Comparison of ENCODE assay signal across 8 mouse cellular contexts in genomic region chr2:179977344-179978025, GRCm38 (mm10). TPM values are rescaled to one million over a fixed set of nuclear protein-coding genes. Genes with fewer than 3 reads are reported as not detected.
DNase-seq lines count a peak whose midpoint lies in the region; ATAC-seq and TF ChIP-seq lines count a peak whose summit lies in the region.

No protein-coding gene starts in this region.

- TF ChIP-seq CTCF in cortical plate, adult 2 months (IDR thresholded peaks at IDR 0.05; ENCODE audit: extremely low read depth, insufficient read depth, low read length), result no peak

- no peak for ATAC-seq in intestine, embryonic 14.5 days (replicated peaks; ENCODE audit: low FRiP score, low TSS enrichment, low read depth)
- ATAC-seq in neural tube, embryonic 11.5 days (ENCODE audit: insufficient read depth, low FRiP score, low TSS enrichment), result no peak

- DNase-seq in layer of hippocampus, adult 11-12 months (ENCODE audit: low spot score), result peak; percentile 48
- DNase-seq in layer of hippocampus, adult 9-10 months (ENCODE audit: low spot score), result no peak
- DNase-seq in ES-E14 (ENCODE audit: low read depth, low spot score), result no peak
- DNase-seq in intestine, embryonic 14.5 days (ENCODE audit: low spot score), result peak; percentile 57
- DNase-seq in neural tube, embryonic 11.5 days (ENCODE audit: low spot score), result peak; percentile 28
- DNase-seq in spleen, postnatal 10 days (ENCODE audit: low spot score in 2 of 2), result no peak
- DNase-seq in gastrocnemius, postnatal 4 days (ENCODE audit: low spot score in 2 of 2), result no peak

- H3K4me2 ChIP-seq in intestine, embryonic 14.5 days (ENCODE audit: low read length), result peak overlapping the region; percentile 63
- H3K4me2 ChIP-seq in neural tube, embryonic 11.5 days (ENCODE audit: low read depth), result peak overlapping the region; percentile 58

- peaks cover 1 to 10% of the 10 kb centered on the region in 2 experiments; a peak in 3 of 4 replicates for H3K4me1 ChIP-seq in ES-E14 (ENCODE audit: control insufficient read depth in 2 of 2, insufficient read depth in 2 of 2, low read length in 2 of 2, poor library complexity in 1 of 2)
- peaks cover 14% of the 10 kb centered on the region for H3K4me1 ChIP-seq in cortical plate, adult 2 months (ENCODE audit: control insufficient read depth, insufficient read depth, low read length)
- peaks cover 22% of the 10 kb centered on the region for H3K4me1 ChIP-seq in intestine, embryonic 14.5 days (replicated peaks; ENCODE audit: control insufficient read depth, insufficient read depth, low read length)
- H3K4me1 ChIP-seq in neural tube, embryonic 11.5 days (ENCODE audit: control insufficient read depth, insufficient read depth, low read length), result peaks cover 23% of the 10 kb centered on the region

- no peaks in the 10 kb centered on the region for H3K27me3 ChIP-seq in intestine, embryonic 14.5 days (replicated peaks; ENCODE audit: control insufficient read depth, insufficient read depth, low read length)
- H3K27me3 ChIP-seq in neural tube, embryonic 11.5 days (ENCODE audit: control insufficient read depth, insufficient read depth, low read length), result no peaks in the 10 kb centered on the region

- peak overlapping the region; percentile 67 to 80 for H3K4me3 ChIP-seq in ES-E14 (ENCODE audit: insufficient read depth in 1 of 2, low read depth in 1 of 2, low read length in 2 of 2, poor library complexity in 1 of 2, severe bottlenecking in 1 of 2)
- H3K4me3 ChIP-seq in cortical plate, adult 2 months (ENCODE audit: insufficient read depth, low read length), result peak overlapping the region; percentile 86
- H3K4me3 ChIP-seq in intestine, embryonic 14.5 days (ENCODE audit: low read depth, low read length), result peak overlapping the region; percentile 75
- peak overlapping the region; percentile 89 for H3K4me3 ChIP-seq in neural tube, embryonic 11.5 days (ENCODE audit: low read depth, low read length)

- no peak for TF ChIP-seq POLR2A in cortical plate, adult 2 months (IDR thresholded peaks at IDR 0.05; ENCODE audit: extremely low read depth, insufficient read depth, low read length)

- H3K9ac ChIP-seq in ES-E14 (ENCODE audit: insufficient read depth, low read depth, low read length, poor library complexity, severe bottlenecking), result peak overlapping the region; percentile 77; the same call in 1 of the 2 replicates
- H3K9ac ChIP-seq in intestine, embryonic 14.5 days (ENCODE audit: low read length), result peak overlapping the region; percentile 97
- H3K9ac ChIP-seq in neural tube, embryonic 11.5 days (ENCODE audit: low read length), result peak overlapping the region; percentile 92

- H3K27ac ChIP-seq in ES-E14 (ENCODE audit: insufficient read depth, low read depth, low read length, poor library complexity, severe bottlenecking), result no peak overlapping the region
- peak overlapping the region; percentile 99 for H3K27ac ChIP-seq in cortical plate, adult 2 months (ENCODE audit: insufficient read depth, low read length)
- H3K27ac ChIP-seq in intestine, embryonic 14.5 days (ENCODE audit: low read depth), result peak overlapping the region; percentile 96
- peak overlapping the region; percentile 96 for H3K27ac ChIP-seq in neural tube, embryonic 11.5 days (ENCODE audit: low read depth, low read length)

- WGBS in intestine, embryonic 14.5 days, result 9% methylated on average over 10 of the region's 10 CpGs
- 7% methylated on average over 10 of the region's 10 CpGs for WGBS in neural tube, embryonic 11.5 days

- no peaks in the 10 kb centered on the region for H3K36me3 ChIP-seq in ES-E14 (ENCODE audit: control insufficient read depth, insufficient read depth, low read length, poor library complexity, severe bottlenecking)
- H3K36me3 ChIP-seq in intestine, embryonic 14.5 days (ENCODE audit: control insufficient read depth, insufficient read depth, low read length), result no peaks in the 10 kb centered on the region
- H3K36me3 ChIP-seq in neural tube, embryonic 11.5 days (ENCODE audit: control insufficient read depth, insufficient read depth, low read length), result no peaks in the 10 kb centered on the region

- no peaks in the 10 kb centered on the region for H3K9me3 ChIP-seq in ES-E14 (ENCODE audit: control insufficient read depth, insufficient read depth, low read depth, low read length)
- H3K9me3 ChIP-seq in intestine, embryonic 14.5 days (ENCODE audit: control insufficient read depth, low read length), result no peaks in the 10 kb centered on the region
- H3K9me3 ChIP-seq in neural tube, embryonic 11.5 days (ENCODE audit: control insufficient read depth, low read length), result no peaks in the 10 kb centered on the region

- in situ Hi-C loops in ES-E14 (cut with MboI; ENCODE audit: low sequenced_read_pairs in 2 of 2, unreplicated experiment in 2 of 2), result no loop called here

TF ChIP-seq in ES-E14, 5 proteins besides CTCF, POLR2A, EP300 and RAD21:
- peak; percentile 54; the same call in 1 of the 2 replicates for TF ChIP-seq ZNF384 (IDR thresholded peaks at IDR 0.05; ENCODE audit: low read depth, low read length)
- no peak for TF ChIP-seq CHD2 (IDR thresholded peaks at IDR 0.05; ENCODE audit: low read depth, low read length)

RNA-seq across cellular contexts. Expression of gene Taf4, which starts 1.0 kb away (rescaled TPM):
- total RNA-seq in ES-E14 (2012; rRNA removed), result 19.0 and 26.3 TPM in 2 replicates
- 10.9 and 11.0 TPM in 2 replicates for polyA plus RNA-seq in cortical plate, adult 2 months (2012; rRNA removed)
- 5.2 and 5.4 TPM in 2 replicates for polyA plus RNA-seq in intestine, embryonic 14.5 days (2014; fragmentation: Nextera tagmentation; extraction: Ambion mirVana)
- 5.5 and 6.2 TPM in 2 replicates for polyA plus RNA-seq in neural tube, embryonic 11.5 days (2014; fragmentation: Nextera tagmentation; extraction: Ambion mirVana)
- total RNA-seq in gastrocnemius, postnatal 4 days (2021), result 10 to 100 TPM; 14.1 to 15.7 TPM

RNA-seq across cellular contexts. Expression of gene Lsm14b, which starts 47.3 kb away (rescaled TPM):
- total RNA-seq in ES-E14 (2012; rRNA removed), result 44.4 and 46.0 TPM in 2 replicates
- polyA plus RNA-seq in cortical plate, adult 2 months (2012; rRNA removed), result 78.0 and 80.6 TPM in 2 replicates
- 6.2 and 6.3 TPM in 2 replicates for polyA plus RNA-seq in intestine, embryonic 14.5 days (2014; fragmentation: Nextera tagmentation; extraction: Ambion mirVana)
- polyA plus RNA-seq in neural tube, embryonic 11.5 days (2014; fragmentation: Nextera tagmentation; extraction: Ambion mirVana), result 10.1 and 11.6 TPM in 2 replicates
- total RNA-seq in gastrocnemius, postnatal 4 days (2021), result 10 to 100 TPM; 48.3 to 50.8 TPM

Comparison
In these comparisons a context has a peak if more than half of its experiments do, and no peak if none do; other contexts are left out.
1. DNase-seq: peak in layer of hippocampus, adult 11-12 months (single experiment), intestine, embryonic 14.5 days (single experiment) and neural tube, embryonic 11.5 days (single experiment); none in layer of hippocampus, adult 9-10 months (single experiment), ES-E14 (single experiment), spleen, postnatal 10 days (0 of 2) and gastrocnemius, postnatal 4 days (0 of 2).
2. Peak in every context shown above with its lines, with median percentiles within 50 percentile points of each other: H3K4me3 ChIP-seq and H3K9ac ChIP-seq.